Mouse (Mus musculus): ENCODE results near the gene Ccr1l1.
"Not testable (repeated sequence)": the region's sequence is repeated elsewhere in the genome, so short reads cannot be mapped to it uniquely, and the experiment has no call there.

GRCm38 (mm10) chr9:123980858-123981475 is 2.8 kb upstream of the Ccr1l1 start:
- not testable (repeated sequence) for TF ChIP-seq CTCF (IDR thresholded peaks at IDR 0.05; ENCODE audit: low read depth, low read length); POLR2A (IDR thresholded peaks at IDR 0.05; ENCODE audit: borderline replicate concordance, low read depth, low read length)

Data from bone marrow macrophage, adult 2 months (primary cell).